Mouse (Mus musculus): Measurements from ENCODE around the gene Dedd2. TPM values are rescaled to one million over a fixed set of nuclear protein-coding genes. Genes with fewer than 3 reads are reported as not detected.
A peak's percentile ranks its signal among the peaks of the same experiment; 100 is the strongest.

The Dedd2 gene
- polyA plus RNA-seq, 1 experiment from 2014 or later, result 15.4 TPM

DNA sequence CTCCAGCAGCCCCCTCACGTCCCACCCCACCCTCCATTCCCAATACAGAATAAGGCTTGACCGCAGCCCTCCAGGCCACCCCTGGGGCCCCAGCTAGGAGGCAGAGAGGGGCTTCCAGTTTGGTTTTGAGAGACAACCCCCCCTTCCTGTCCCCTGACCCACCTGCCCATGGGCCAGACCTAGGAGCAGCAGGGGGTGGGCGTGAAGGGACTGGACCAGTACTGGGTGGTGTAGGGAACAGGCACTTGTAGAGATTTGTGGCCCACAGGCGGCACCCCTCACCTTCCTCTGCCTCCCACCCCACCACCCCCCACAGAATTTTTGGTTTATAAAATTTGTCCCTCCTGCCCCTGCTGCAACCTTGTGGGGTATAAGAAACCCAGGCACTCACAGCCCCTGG lies 22.9 kb upstream of the Dedd2 start:
- Histone ChIP-seq H3K27me3 (no peaks in the 10 kb centered on the region), H3K4me2 (no peak overlapping the region), H3K9ac (no peak overlapping the region), H3K9me3 (no peaks in the 10 kb centered on the region), H3K27ac (no peak overlapping the region), H3K36me3 (peaks cover 11% of the 10 kb centered on the region), H3K4me3 (no peak overlapping the region), H3K4me1 (replicated peaks) (peaks cover 41% of the 10 kb centered on the region)
- WGBS, result 95% methylated on average over 4 of the region's 4 CpGs
- ATAC-seq (ENCODE audit: low FRiP score), result no peak

DNA sequence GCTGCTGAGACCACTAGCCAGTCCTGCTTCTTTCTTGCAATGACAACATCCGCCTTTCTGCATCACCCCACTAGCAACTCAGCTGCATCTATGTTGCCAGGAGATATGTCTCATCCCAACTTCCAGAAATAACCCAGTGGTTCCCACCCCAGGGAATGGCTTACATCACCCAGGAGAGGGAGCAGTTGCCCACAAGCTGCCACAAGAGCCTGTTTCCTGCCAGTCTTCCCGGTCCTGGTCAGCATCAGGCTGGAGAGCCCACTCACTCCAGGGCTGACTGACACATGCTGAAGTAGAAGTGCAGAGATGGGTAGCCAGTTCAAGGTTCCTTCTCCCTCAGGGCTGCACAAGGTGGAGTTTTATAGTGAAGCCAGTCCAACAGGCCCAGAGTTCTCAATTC lies 20.6 kb upstream of the Dedd2 start:
- Histone ChIP-seq H3K9ac (no peak overlapping the region), H3K4me3 (no peak overlapping the region), H3K36me3 (peaks cover 11% of the 10 kb centered on the region), H3K27ac (peak overlapping the region; percentile 30; the same call in 1 of the 2 replicates), H3K4me1 (replicated peaks) (peaks cover 28% of the 10 kb centered on the region), H3K27me3 (no peaks in the 10 kb centered on the region), H3K4me2 (no peak overlapping the region), H3K9me3 (no peaks in the 10 kb centered on the region)
- no peak for ATAC-seq (ENCODE audit: low FRiP score)
- 47% methylated on average over 2 of the region's 2 CpGs for WGBS

DNA sequence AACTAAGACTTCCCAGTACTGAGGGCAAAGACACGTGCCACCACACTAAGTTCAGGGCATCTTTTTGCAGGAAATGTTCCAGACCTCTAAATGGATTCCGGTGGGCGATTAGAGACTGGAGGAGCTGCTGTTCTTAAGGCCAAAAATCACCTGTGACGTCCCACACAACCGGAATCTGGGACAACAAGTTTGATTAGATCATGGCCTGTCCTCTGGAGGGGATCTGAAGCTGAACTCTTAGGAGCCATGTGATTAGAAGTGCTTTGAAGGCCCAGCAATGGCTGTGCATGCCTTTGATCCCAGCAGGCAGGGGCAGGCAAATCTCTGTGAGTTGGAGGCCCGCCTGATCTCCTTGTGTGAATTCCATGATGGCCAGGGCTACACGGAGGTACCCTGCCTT lies 20.2 kb upstream of the Dedd2 start:
- H3K27me3 ChIP-seq, result no peaks in the 10 kb centered on the region
- peaks cover 28% of the 10 kb centered on the region for H3K4me1 ChIP-seq (replicated peaks)
- H3K36me3 ChIP-seq, result peaks cover 11% of the 10 kb centered on the region
- H3K4me3 ChIP-seq, result no peak overlapping the region
- 0 out of 2 replicates have a peak overlapping the region, but pooled peaks have one; percentile 19 for H3K9ac ChIP-seq
- ATAC-seq (ENCODE audit: low FRiP score), result no peak
- 0 out of 2 replicates have a peak overlapping the region, but pooled peaks have one; percentile 30 for H3K27ac ChIP-seq
- no peaks in the 10 kb centered on the region for H3K9me3 ChIP-seq
- H3K4me2 ChIP-seq, result no peak overlapping the region
- WGBS, result 71% methylated on average over 7 of the region's 7 CpGs

DNA sequence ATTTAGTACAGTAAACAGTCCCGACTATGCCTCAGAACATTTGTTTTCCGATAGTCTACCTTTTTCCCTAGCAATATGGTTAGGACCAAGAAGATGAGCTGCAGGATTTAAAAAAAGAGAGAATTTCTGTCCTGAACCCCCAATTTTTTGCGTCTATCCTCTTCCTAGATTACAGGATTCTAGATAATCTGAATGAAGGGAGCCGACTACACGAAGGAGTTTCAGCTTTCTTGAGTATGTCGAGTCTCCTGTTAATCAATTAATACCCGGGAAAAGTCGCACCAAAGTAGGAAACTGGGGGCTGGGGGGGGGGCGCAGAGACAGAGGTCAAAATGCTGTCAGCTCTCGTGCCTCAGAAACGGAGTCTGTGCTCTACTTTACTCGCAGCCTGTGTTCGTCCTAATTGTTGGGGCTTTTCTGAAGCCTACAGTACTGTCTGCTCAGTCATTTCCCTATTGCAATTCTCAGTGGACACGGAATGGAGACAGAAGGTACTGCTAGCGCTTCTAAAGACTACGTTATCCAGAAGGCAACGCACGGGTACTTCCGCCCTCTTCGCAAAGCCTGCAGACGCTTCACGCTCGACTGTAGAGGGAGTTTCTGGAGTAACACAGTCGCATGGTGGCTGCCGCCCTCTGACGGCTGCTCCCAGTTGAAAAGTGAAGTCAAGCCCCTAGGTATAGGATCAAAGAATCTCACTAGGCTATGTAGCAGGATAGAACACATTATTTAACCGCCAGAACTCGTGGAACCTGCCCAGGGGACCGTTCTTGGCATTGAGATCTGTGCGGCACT lies 18.6 kb upstream of the Dedd2 start:
- Histone ChIP-seq H3K9me3 (no peaks in the 10 kb centered on the region), H3K4me1 (replicated peaks) (peaks cover 33% of the 10 kb centered on the region), H3K4me2 (peak overlapping the region; percentile 63), H3K36me3 (peaks cover 14% of the 10 kb centered on the region), H3K9ac (peak overlapping the region; percentile 43; the same call in 1 of the 2 replicates), H3K4me3 (peak overlapping the region; percentile 82), H3K27ac (peak overlapping the region; percentile 89), H3K27me3 (no peaks in the 10 kb centered on the region)
- ATAC-seq (ENCODE audit: low FRiP score), result peak; percentile 41
- WGBS, result 4% methylated on average over 30 of the region's 30 CpGs

DNA sequence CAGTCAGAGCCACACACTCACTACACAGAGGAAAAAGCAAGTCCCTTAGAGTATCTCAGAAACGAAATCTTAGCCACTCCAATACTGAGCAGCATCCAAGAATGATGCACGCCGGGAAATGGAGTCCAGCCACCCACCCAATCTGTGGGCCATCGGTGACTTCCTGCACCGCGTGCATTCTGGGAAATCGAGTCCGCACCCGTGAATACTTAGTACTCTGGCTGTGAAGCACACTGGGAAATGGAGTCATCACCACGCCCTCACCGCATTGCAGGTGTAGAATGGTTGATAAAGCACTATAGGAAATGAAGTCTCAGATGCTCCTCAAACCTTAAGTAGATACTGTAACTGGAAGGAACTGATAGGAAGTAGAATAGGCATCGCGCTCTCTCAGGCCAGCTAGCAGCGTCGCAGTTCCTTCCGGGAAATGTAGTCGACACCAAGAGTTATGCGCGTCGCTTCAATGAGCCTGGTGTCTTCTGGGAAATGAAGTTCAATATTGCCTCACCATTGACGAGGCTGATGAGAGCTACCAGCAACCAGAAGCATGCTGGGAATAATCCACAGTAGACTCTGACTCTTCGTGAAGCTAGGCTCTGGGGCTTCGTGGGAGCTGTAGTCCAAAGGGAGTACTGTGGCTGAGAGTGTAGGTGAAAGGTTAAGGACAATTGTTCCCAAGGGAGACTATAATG lies 17.7 kb upstream of the Dedd2 start:
- Histone ChIP-seq H3K4me2 (peak overlapping the region; percentile 63), H3K4me3 (peak overlapping the region; percentile 82), H3K9ac (peak overlapping the region; percentile 97), H3K4me1 (replicated peaks) (peaks cover 33% of the 10 kb centered on the region), H3K36me3 (peaks cover 23% of the 10 kb centered on the region), H3K9me3 (no peaks in the 10 kb centered on the region), H3K27me3 (no peaks in the 10 kb centered on the region), H3K27ac (peak overlapping the region; percentile 89)
- peak; percentile 94 for ATAC-seq (ENCODE audit: low FRiP score)
- WGBS, result under 1% methylated on average over 23 of the region's 23 CpGs

DNA sequence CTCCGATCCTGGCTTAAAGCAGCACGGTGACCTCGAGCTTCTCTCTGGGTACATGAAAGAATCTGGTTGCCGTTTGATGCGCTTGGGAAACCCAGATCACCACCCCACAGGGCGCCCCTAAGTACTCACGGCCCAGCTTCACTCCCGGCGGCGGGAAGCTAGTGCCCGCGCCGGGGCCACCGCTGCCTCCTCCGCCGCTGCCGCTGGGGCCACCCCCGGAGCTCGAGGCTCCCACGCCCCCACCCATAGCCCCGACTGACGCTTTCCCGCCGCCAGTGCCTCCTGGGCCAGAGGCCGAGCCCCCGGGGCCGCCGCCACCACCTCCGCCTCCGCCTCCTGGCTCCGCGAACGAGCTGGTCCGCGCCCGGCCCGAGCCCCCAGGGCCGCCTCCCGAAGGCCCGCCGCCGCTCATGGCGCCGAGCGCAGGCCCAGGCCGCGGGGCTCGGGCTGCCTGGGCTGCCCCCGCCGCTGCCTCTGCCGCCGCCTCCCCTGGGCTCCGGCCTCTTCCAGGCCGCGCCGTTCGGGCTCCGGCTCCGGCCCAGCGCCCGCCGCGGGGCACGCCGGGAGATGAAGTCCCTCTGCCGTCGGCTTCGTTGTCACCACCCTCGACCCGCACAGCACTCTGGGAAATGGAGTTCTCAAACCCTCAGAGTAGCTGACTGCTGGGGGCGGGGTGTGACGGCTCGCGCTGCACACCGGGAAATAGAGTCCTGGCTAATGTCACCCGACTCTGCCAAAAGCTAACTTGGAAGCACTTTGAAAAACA lies 17.0 kb upstream of the Dedd2 start, which contains the start of gene Gsk3a:
Gene Gsk3a (minus strand): TSS at position 603 of the 766 bp plus-strand sequence.
- Histone ChIP-seq H3K36me3 (peaks cover 30% of the 10 kb centered on the region), H3K4me2 (peak within 1 kb of the TSS; percentile 63), H3K9ac (peak within 1 kb of the TSS; percentile 97), H3K27ac (peak within 1 kb of the TSS; percentile 89), H3K9me3 (no peaks in the 10 kb centered on the region), H3K4me1 (replicated peaks) (peaks cover 33% of the 10 kb centered on the region), H3K4me3 (peak within 1 kb of the TSS; percentile 82), H3K27me3 (no peaks in the 10 kb centered on the region)
- peak; percentile 88 for ATAC-seq (ENCODE audit: low FRiP score)
- WGBS, result under 1% methylated on average over 76 of the region's 76 CpGs

DNA sequence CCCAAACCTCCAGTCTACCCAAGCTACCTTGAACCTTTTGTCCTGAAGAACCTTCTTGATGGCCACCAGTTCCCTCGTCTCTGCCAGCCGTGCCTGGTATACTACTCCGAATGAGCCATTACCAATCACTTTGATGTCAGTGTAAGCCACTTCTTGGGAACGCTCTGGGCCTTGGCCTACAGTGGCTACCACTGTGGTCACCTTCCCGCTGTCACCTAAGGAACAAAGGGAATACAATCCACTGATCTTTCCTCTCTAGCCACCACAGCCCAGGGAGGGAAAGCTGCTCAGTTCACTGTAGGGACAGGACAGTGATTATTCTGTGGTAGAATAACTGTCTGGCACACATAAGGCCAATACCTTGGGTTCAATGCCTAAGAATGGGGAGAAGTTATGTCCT lies 15.1 kb upstream of the Dedd2 start:
- Histone ChIP-seq H3K36me3 (peaks cover 49% of the 10 kb centered on the region), H3K27me3 (no peaks in the 10 kb centered on the region), H3K9ac (peak overlapping the region; percentile 97), H3K4me3 (peak overlapping the region; percentile 82; the same call in 1 of the 2 replicates), H3K27ac (no peak overlapping the region), H3K9me3 (no peaks in the 10 kb centered on the region), H3K4me2 (peak overlapping the region; percentile 63; the same call in 1 of the 2 replicates), H3K4me1 (replicated peaks) (peaks cover 33% of the 10 kb centered on the region)
- 95% methylated on average over 5 of the region's 5 CpGs for WGBS
- no peak for ATAC-seq (ENCODE audit: low FRiP score)

DNA sequence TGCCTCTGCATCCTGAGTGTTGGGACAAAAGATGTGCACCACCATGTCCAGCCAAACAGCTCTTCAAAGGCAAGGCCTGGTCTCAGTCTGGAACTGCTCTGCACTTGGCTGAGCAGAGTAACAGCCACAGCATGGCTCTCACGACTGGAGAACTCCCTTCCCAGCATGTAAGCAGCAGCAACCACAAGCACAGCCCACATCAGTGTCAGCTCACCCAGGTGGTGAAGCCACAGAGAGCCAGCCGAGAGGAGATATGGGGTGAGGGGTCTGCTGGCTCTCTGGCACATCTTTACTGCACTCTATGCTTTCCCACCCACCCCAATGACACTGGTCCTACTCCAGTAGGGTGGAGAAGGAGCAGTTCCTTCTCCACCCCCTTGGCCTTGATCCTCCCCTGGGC lies 12.6 kb upstream of the Dedd2 start:
- Histone ChIP-seq H3K27me3 (no peaks in the 10 kb centered on the region), H3K9me3 (no peaks in the 10 kb centered on the region), H3K36me3 (peaks cover 74% of the 10 kb centered on the region), H3K4me3 (no peak overlapping the region), H3K27ac (no peak overlapping the region), H3K4me1 (replicated peaks) (peaks cover 27% of the 10 kb centered on the region), H3K4me2 (no peak overlapping the region), H3K9ac (no peak overlapping the region)
- no peak for ATAC-seq (ENCODE audit: low FRiP score)
- WGBS, result 86% methylated on average over 2 of the region's 2 CpGs

DNA sequence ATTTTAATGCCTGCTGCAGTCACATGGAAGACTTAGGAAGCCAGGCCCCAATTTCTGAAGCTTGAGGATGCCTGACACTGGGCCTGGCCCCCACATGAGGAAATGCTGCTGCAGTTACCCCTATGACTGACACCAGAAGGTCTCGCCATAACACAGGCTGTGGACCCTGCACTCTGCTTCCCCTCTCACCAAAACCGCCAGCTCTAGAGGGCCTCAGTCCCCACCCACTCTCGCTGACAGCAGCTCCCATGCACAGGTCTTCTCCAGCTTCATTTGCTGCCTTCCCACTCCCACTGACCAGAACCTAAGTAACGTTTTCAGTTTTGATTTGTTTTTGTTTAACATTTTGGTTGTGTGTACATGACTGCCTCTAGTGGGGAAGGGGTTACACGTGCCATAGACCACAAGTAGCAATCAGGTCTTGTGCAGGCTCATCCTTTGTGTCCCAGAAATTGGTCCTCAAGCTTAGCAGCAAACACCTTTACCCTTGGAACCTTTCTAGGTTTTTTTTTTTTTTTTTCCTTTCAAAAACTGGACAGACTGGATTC lies 11.8 kb upstream of the Dedd2 start:
- Histone ChIP-seq H3K36me3 (peaks cover 83% of the 10 kb centered on the region), H3K4me1 (replicated peaks) (peaks cover 27% of the 10 kb centered on the region), H3K27ac (no peak overlapping the region), H3K27me3 (no peaks in the 10 kb centered on the region), H3K4me3 (no peak overlapping the region), H3K4me2 (no peak overlapping the region), H3K9ac (no peak overlapping the region), H3K9me3 (no peaks in the 10 kb centered on the region)
- no peak for ATAC-seq (ENCODE audit: low FRiP score)
- WGBS, result 72% methylated on average over 5 of the region's 5 CpGs

DNA sequence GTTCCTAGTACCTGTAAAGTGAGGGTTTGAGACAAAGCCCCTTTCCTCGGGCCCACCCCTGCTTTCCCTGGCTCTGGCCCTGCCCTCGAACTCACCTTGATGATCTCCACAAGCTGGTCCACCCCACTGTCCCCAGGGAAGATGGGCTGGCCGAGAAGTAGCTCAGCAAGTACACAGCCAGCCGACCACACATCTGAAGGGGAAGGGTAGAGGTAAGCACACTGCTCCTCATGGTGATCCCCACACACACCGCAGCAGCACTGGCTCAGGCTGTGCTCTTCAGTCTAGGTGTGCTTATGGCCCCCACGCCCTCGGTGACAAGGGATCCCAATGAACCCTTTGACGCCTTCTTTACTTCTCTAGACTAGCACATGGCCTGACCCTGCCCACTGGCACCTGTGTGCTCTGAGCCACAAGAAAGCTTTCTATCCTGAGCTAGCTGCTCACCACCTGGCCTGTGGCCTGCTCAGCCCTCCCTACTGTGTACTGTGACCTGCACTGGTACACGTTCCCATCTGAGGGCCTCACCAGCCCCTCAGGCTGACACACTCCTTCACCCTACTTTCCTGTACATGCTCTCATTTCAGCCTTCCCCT lies 10.4 kb upstream of the Dedd2 start:
- H3K27ac ChIP-seq, result no peak overlapping the region
- peak overlapping the region; percentile 46; the same call in 1 of the 2 replicates for H3K9ac ChIP-seq
- H3K4me1 ChIP-seq (replicated peaks), result peaks cover 15% of the 10 kb centered on the region
- WGBS, result 90% methylated on average over 9 of the region's 9 CpGs
- no peak overlapping the region for H3K4me3 ChIP-seq
- H3K9me3 ChIP-seq, result no peaks in the 10 kb centered on the region
- no peaks in the 10 kb centered on the region for H3K27me3 ChIP-seq
- ATAC-seq (ENCODE audit: low FRiP score), result no peak
- peaks cover 97% of the 10 kb centered on the region for H3K36me3 ChIP-seq
- H3K4me2 ChIP-seq, result no peak overlapping the region

DNA sequence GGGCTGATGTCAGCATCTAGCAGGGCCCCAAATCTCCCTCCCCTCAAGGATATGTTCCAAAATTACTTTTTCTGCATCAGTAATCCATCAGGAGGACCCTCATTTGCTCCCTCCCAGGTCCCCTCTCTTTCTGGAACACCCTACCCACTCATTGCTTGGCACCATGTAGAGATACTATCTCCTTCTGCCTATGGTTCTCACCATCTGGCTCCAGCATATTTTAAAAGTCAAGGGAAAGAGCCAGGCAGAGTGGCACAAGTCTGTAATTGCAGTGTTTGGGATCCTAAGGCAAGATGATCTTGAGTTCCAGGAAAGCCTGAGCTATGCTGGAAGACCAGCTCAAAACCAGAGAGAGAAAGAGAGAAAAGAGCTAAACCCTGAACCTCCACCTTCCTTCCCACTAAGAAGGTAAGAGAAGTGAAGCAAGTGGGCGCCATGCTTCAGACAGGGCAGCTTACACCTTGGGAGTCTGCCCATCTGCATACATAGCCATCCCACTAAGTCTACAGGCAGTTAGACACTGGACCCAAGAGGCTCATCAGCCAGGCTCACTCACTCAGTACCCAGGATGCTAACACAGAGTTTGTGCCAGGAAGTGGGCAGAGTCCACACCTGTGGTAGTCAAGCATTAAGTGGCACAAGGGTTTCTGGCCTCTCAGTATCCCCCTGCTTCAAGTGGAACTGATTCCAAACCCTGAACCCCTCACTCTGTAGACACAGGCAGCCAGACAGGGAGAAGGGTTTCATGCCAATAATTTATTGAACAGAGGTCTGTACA lies 7.3 kb upstream of the Dedd2 start:
- H3K4me1 ChIP-seq (replicated peaks), result peaks cover under 1% of the 10 kb centered on the region
- no peak overlapping the region for H3K4me3 ChIP-seq
- no peak overlapping the region for H3K4me2 ChIP-seq
- no peak overlapping the region for H3K27ac ChIP-seq
- peaks cover 91% of the 10 kb centered on the region for H3K36me3 ChIP-seq
- H3K9ac ChIP-seq, result 0 out of 2 replicates have a peak overlapping the region, but pooled peaks have one; percentile 2
- H3K9me3 ChIP-seq, result no peaks in the 10 kb centered on the region
- no peak for ATAC-seq (ENCODE audit: low FRiP score)
- H3K27me3 ChIP-seq, result no peaks in the 10 kb centered on the region
- 96% methylated on average over 1 of the region's 1 CpGs for WGBS

Data from hindbrain, embryonic 13.5 days (tissue).